Mouse (Mus musculus): ENCODE results near the gene Eno4.

GRCm38 (mm10) chr19:58952236-58952635 is 9.0 kb downstream of the Eno4 start:
- TF ChIP-seq CTCF (conservative IDR thresholded peaks at IDR 0.05; ENCODE audit: low read length) = no peak
- no peak for TF ChIP-seq NANOG (IDR thresholded peaks at IDR 0.05; ENCODE audit: borderline replicate concordance, low read length)
- no peak for TF ChIP-seq POU5F1 (IDR thresholded peaks at IDR 0.05; ENCODE audit: borderline replicate concordance, low read length)
